Mouse (Mus musculus) MEL (cell line): Measurements from ENCODE around the gene Cenpn. TPM values are rescaled to one million over a fixed set of nuclear protein-coding genes. Genes with fewer than 3 reads are reported as not detected.

ENCODE experiments used
- DNase-seq: peaks from one replicate; pipeline ENCODE4 v3.0.0; 2011; ENCODE audit warnings: low read depth, low spot score
- H3K27ac ChIP-seq: 2 replicates; pipeline ENCODE4 v1.5.1; 2012; ENCODE audit warnings: low read depth, mild to moderate bottlenecking, control low read depth, low read length, moderate library complexity; ENCODE audit not compliant: control insufficient read depth
- H3K27me3 ChIP-seq, 2 experiments: fragments of 150-350 bp in 1 of 2; sonication (generic) in 1 of 2; 2 replicates each; pipeline ENCODE4 v1.6.1; 2012; ENCODE audit warnings: low read length in 2 of 2, mild to moderate bottlenecking in 2 of 2, improper control_type of control experiment in 1 of 2, moderate library complexity in 1 of 2; ENCODE audit not compliant: insufficient read depth in 2 of 2, control insufficient read depth in 1 of 2
- H3K36me3 ChIP-seq, 2 experiments: 2 replicates each; pipeline ENCODE4 v1.6.1; 2012 to 2014; ENCODE audit warnings: low read length in 2 of 2, improper control_type of control experiment in 1 of 2, inconsistent platforms in 1 of 2, mild to moderate bottlenecking in 1 of 2; ENCODE audit not compliant: insufficient read depth in 2 of 2, control insufficient read depth in 1 of 2
- H3K4me1 ChIP-seq, 2 experiments: fragments of 150-350 bp in 1 of 2; sonication (generic) in 1 of 2; 2 replicates each; pipeline ENCODE4 v1.6.1; 2012; ENCODE audit warnings: low read length in 2 of 2, improper control_type of control experiment in 1 of 2, mild to moderate bottlenecking in 1 of 2; ENCODE audit not compliant: insufficient read depth in 2 of 2, control insufficient read depth in 1 of 2
- H3K4me3 ChIP-seq, 2 experiments: fragments of 150-350 bp in 1 of 2; sonication (generic) in 1 of 2; 2 replicates each; pipeline ENCODE4 v1.5.1; 2012; ENCODE audit warnings: low read depth in 2 of 2, low read length in 2 of 2, mild to moderate bottlenecking in 2 of 2, moderate library complexity in 2 of 2, control low read depth in 1 of 2, improper control_type of control experiment in 1 of 2; ENCODE audit not compliant: control insufficient read depth in 1 of 2, insufficient read depth in 1 of 2
- H3K79me2 ChIP-seq: 2 replicates; pipeline ENCODE4 v1.6.1; 2012; ENCODE audit warnings: mild to moderate bottlenecking, low read length, moderate library complexity; ENCODE audit not compliant: control insufficient read depth, poor library complexity, insufficient read depth
- H3K9ac ChIP-seq: 2 replicates; pipeline ENCODE4 v1.6.1; 2012; ENCODE audit warnings: low read depth, mild to moderate bottlenecking, control low read depth, low read length, moderate library complexity; ENCODE audit not compliant: control insufficient read depth, poor library complexity, severe bottlenecking
- H3K9me3 ChIP-seq: fragments of 150-350 bp; sonication (generic); replicated peaks from 2 replicates; pipeline ENCODE4 v1.6.1; 2012; ENCODE audit warnings: mild to moderate bottlenecking, low read length, improper control_type of control experiment, moderate library complexity; ENCODE audit not compliant: insufficient read depth
- BHLHE40 ChIP-seq: IDR thresholded peaks from 2 replicates; pipeline ENCODE4 v1.6.1; 2012; ENCODE audit warnings: low read depth, mild to moderate bottlenecking, inconsistent platforms, low read length, improper control_type of control experiment, borderline replicate concordance
- CHD1 ChIP-seq: IDR thresholded peaks from 2 replicates; pipeline ENCODE4 v1.6.1; 2012; ENCODE audit warnings: low read depth, mild to moderate bottlenecking, inconsistent platforms, low read length, improper control_type of control experiment
- E2F4 ChIP-seq: IDR thresholded peaks from 2 replicates; pipeline ENCODE4 v1.6.1; 2011; ENCODE audit warnings: low read depth, low read length, improper control_type of control experiment, borderline replicate concordance
- ELF1 ChIP-seq: IDR thresholded peaks from 2 replicates; pipeline ENCODE4 v1.6.1; 2014; ENCODE audit warnings: low read depth, mild to moderate bottlenecking, inconsistent platforms, low read length, improper control_type of control experiment, moderate library complexity
- GABPA ChIP-seq: IDR thresholded peaks from 2 replicates; pipeline ENCODE4 v1.6.1; 2012; ENCODE audit warnings: low read depth, mild to moderate bottlenecking, inconsistent platforms, low read length, improper control_type of control experiment, moderate library complexity
- HCFC1 ChIP-seq: IDR thresholded peaks from 2 replicates; pipeline ENCODE4 v1.6.1; 2012; ENCODE audit warnings: low read depth, mild to moderate bottlenecking, inconsistent platforms, low read length, improper control_type of control experiment, moderate library complexity
- MEF2A ChIP-seq: IDR thresholded peaks from 2 replicates; pipeline ENCODE4 v1.6.1; 2014; ENCODE audit warnings: low read depth, mild to moderate bottlenecking, inconsistent platforms, low read length, improper control_type of control experiment; ENCODE audit not compliant: poor library complexity, insufficient replicate concordance, severe bottlenecking; ENCODE audit errors: extremely low read depth
- MYC ChIP-seq: IDR thresholded peaks from 2 replicates; pipeline ENCODE4 v1.6.1; 2011; ENCODE audit warnings: low read depth, mild to moderate bottlenecking, low read length, improper control_type of control experiment, moderate library complexity
- NRF1 ChIP-seq: IDR thresholded peaks from 2 replicates; pipeline ENCODE4 v1.6.1; 2014; ENCODE audit warnings: low read depth, mild to moderate bottlenecking, inconsistent platforms, low read length, improper control_type of control experiment, moderate library complexity; ENCODE audit not compliant: poor library complexity, insufficient read depth, severe bottlenecking
- POLR2A ChIP-seq, 2 experiments: IDR thresholded peaks; 2 replicates each; pipeline ENCODE4 v1.6.1; 2011 to 2012; ENCODE audit warnings: low read length in 2 of 2, mild to moderate bottlenecking in 2 of 2, control low read depth in 1 of 2, improper control_type of control experiment in 1 of 2, low read depth in 1 of 2, moderate library complexity in 1 of 2; ENCODE audit not compliant: control insufficient read depth in 1 of 2, insufficient read depth in 1 of 2, poor library complexity in 1 of 2
- POLR2AphosphoS5 ChIP-seq: IDR thresholded peaks from 2 replicates; pipeline ENCODE4 v1.6.1; 2012; ENCODE audit warnings: low read depth, borderline replicate concordance, mild to moderate bottlenecking, inconsistent platforms, low read length, moderate library complexity, mixed read lengths
- TAL1 ChIP-seq: IDR thresholded peaks from 2 replicates; pipeline ENCODE4 v1.6.1; 2012; ENCODE audit warnings: mild to moderate bottlenecking, inconsistent platforms, low read length, moderate library complexity, mixed read lengths
- ZC3H11A ChIP-seq: IDR thresholded peaks from 2 replicates; pipeline ENCODE4 v1.6.1; 2012; ENCODE audit warnings: low read depth, mild to moderate bottlenecking, inconsistent platforms, low read length, improper control_type of control experiment
- ZKSCAN1 ChIP-seq: IDR thresholded peaks from 2 replicates; pipeline ENCODE4 v1.6.1; 2012; ENCODE audit warnings: low read depth, mild to moderate bottlenecking, inconsistent platforms, low read length, improper control_type of control experiment, moderate library complexity
- ZMIZ1 ChIP-seq: IDR thresholded peaks from 2 replicates; pipeline ENCODE4 v1.6.1; 2012; ENCODE audit warnings: low read depth, mild to moderate bottlenecking, inconsistent platforms, low read length, improper control_type of control experiment, moderate library complexity
- ZNF384 ChIP-seq: IDR thresholded peaks from 2 replicates; pipeline ENCODE4 v1.6.1; 2012; ENCODE audit warnings: low read depth, mild to moderate bottlenecking, inconsistent platforms, low read length, improper control_type of control experiment
- polyA plus RNA-seq, 2 experiments: library from polyadenylated mRNA; stranded (reverse) in 1 of 2; unstranded in 1 of 2; fragments of >175 nt in 1 of 2; fragments of >200 nt in 1 of 2; gene quantifications; 2 replicates each; pipeline versions ENCODE4 v1.2.1 to v1.2.4; 2012; ENCODE audit warnings: low replicate concordance in 2 of 2, low read depth in 1 of 2; ENCODE audit not compliant: insufficient read length in 2 of 2, insufficient read depth in 1 of 2, missing spikeins in 1 of 2
- total RNA-seq: library from RNA; depleted of rRNA; stranded (reverse); fragments of 300-350 nt; gene quantifications from 2 replicates; pipeline ENCODE4 v1.2.3, GENCODE M21; 2012

Gene Cenpn
- total and polyA plus RNA-seq, 3 experiments = 41.8 to 59.5 TPM; not detected in 1

GRCm38 (mm10) chr8:116951369-116951768 is 29.8 kb downstream of the Cenpn start:
- Histone ChIP-seq H3K27ac (no peak overlapping the region), H3K36me3 (peaks cover 0 to 13% of the 10 kb centered on the region in 2 experiments; a peak in 2 of 4 replicates), H3K9me3 (no peaks in the 10 kb centered on the region), H3K79me2 (peaks cover 22% of the 10 kb centered on the region), H3K27me3 (no peaks in the 10 kb centered on the region), H3K9ac (no peak overlapping the region), H3K4me1 (peaks cover 2 to 11% of the 10 kb centered on the region in 2 experiments; a peak in 3 of 4 replicates), H3K4me3 (no peak overlapping the region)
- TF ChIP-seq ZC3H11A (no peak), ZKSCAN1 (no peak), BHLHE40 (no peak), HCFC1 (no peak), POLR2AphosphoS5 (no peak)
- DNase-seq = peak; percentile 9

GRCm38 (mm10) chr8:116951778-116952177 is 30.2 kb downstream of the Cenpn start:
- H3K9me3 ChIP-seq = no peaks in the 10 kb centered on the region
- no peak overlapping the region for H3K27ac ChIP-seq
- TF ChIP-seq MEF2A (no peak), NRF1 (no peak), ELF1 (no peak), E2F4 (no peak), MYC (no peak), POLR2A (IDR thresholded peaks at IDR 0.05; ENCODE audit: control insufficient read depth in 1 of 2, insufficient read depth in 1 of 2, low read depth in 1 of 2, low read length in 2 of 2, poor library complexity in 1 of 2) (no peak), ZNF384 (no peak), TAL1 (no peak)
- no peak overlapping the region for H3K4me3 ChIP-seq
- H3K36me3 ChIP-seq = peaks cover 0 to 13% of the 10 kb centered on the region in 2 experiments; a peak in 2 of 4 replicates
- no peak for DNase-seq
- H3K27me3 ChIP-seq = no peaks in the 10 kb centered on the region
- H3K4me1 ChIP-seq = peaks cover 2 to 11% of the 10 kb centered on the region in 2 experiments; a peak in 3 of 4 replicates
- no peak overlapping the region for H3K9ac ChIP-seq
- peaks cover 21% of the 10 kb centered on the region for H3K79me2 ChIP-seq

- Histone ChIP-seq H3K27ac (no peak overlapping the region), H3K9ac (no peak overlapping the region), H3K27me3 (no peaks in the 10 kb centered on the region), H3K36me3 (peaks cover 0 to 11% of the 10 kb centered on the region in 2 experiments; a peak in 3 of 4 replicates), H3K4me1 (peaks cover 2 to 10% of the 10 kb centered on the region in 2 experiments; a peak in 3 of 4 replicates), H3K9me3 (no peaks in the 10 kb centered on the region), H3K79me2 (peaks cover 18% of the 10 kb centered on the region), H3K4me3 (no peak overlapping the region)
- no peak for DNase-seq
- TF ChIP-seq ZMIZ1 = no peak
- no peak for TF ChIP-seq BHLHE40
- TF ChIP-seq GABPA = no peak
- no peak for TF ChIP-seq CHD1
Observed at GRCm38 (mm10) chr8:116952428-116952827, 30.9 kb downstream of the Cenpn start.
